Mouse (Mus musculus): ENCODE data around the gene Smarce1. TPM values are rescaled to one million over a fixed set of nuclear protein-coding genes. Genes with fewer than 3 reads are reported as not detected.

The Smarce1 gene
- total RNA-seq, 1 experiment, result 130 TPM

GRCm38 (mm10) chr11:99226298-99226697, 4.5 kb downstream of the Smarce1 start:
- no peaks in the 10 kb centered on the region for H3K9me3 ChIP-seq (ENCODE audit: control insufficient read depth, insufficient read depth, low read depth, low read length)
- no peak for DNase-seq (ENCODE audit: low read depth, low spot score)
- no peak overlapping the region for H3K27ac ChIP-seq (ENCODE audit: insufficient read depth, low read depth, low read length, poor library complexity, severe bottlenecking)
- H3K4me1 ChIP-seq (ENCODE audit: control insufficient read depth in 2 of 2, insufficient read depth in 2 of 2, low read length in 2 of 2, poor library complexity in 1 of 2), result no peaks in the 10 kb centered on the region
- peaks cover 7% of the 10 kb centered on the region for H3K36me3 ChIP-seq (ENCODE audit: control insufficient read depth, insufficient read depth, low read length, poor library complexity, severe bottlenecking)
- no peak overlapping the region for H3K9ac ChIP-seq (ENCODE audit: insufficient read depth, low read depth, low read length, poor library complexity, severe bottlenecking)
- in situ Hi-C loops (cut with MboI; ENCODE audit: low sequenced_read_pairs in 2 of 2, unreplicated experiment in 2 of 2), result no loop called here
- TF ChIP-seq ZNF384 (IDR thresholded peaks at IDR 0.05; ENCODE audit: low read depth, low read length) (no peak), ZC3H11A (IDR thresholded peaks at IDR 0.05; ENCODE audit: borderline replicate concordance, low read depth, low read length) (no peak), HCFC1 (IDR thresholded peaks at IDR 0.05; ENCODE audit: borderline replicate concordance, insufficient read depth, low read length) (no peak), MAFK (IDR thresholded peaks at IDR 0.05; ENCODE audit: insufficient read depth, low read depth, low read length) (no peak), CHD2 (IDR thresholded peaks at IDR 0.05; ENCODE audit: low read depth, low read length) (no peak)
- H3K4me3 ChIP-seq (ENCODE audit: insufficient read depth in 1 of 2, low read depth in 1 of 2, low read length in 2 of 2, poor library complexity in 1 of 2, severe bottlenecking in 1 of 2), result no peak overlapping the region

DNA sequence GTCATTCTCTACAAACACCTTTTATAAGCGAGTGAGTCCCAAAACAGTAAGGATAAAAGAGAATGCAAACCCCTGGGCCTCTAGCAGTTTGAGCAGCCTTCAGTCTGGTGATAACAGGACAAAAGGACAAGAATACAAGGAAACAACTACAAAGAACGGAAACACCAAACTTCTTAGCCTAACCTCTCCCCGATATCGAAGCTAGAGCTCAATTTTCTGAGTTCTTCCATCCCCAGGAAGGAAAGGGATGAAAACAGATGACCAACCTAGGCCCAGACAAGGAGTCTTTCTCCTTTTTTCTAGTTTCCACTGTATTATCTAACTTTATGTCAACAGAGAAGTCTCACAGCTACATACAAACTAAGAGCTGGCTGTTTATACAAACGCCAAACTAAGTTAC, 7.5 kb downstream of the Smarce1 start:
- Histone ChIP-seq H3K4me3 (ENCODE audit: insufficient read depth in 1 of 2, low read depth in 1 of 2, low read length in 2 of 2, poor library complexity in 1 of 2, severe bottlenecking in 1 of 2) (no peak overlapping the region), H3K36me3 (ENCODE audit: control insufficient read depth, insufficient read depth, low read length, poor library complexity, severe bottlenecking) (peaks cover 15% of the 10 kb centered on the region), H3K27ac (ENCODE audit: insufficient read depth, low read depth, low read length, poor library complexity, severe bottlenecking) (no peak overlapping the region), H3K4me1 (ENCODE audit: control insufficient read depth in 2 of 2, insufficient read depth in 2 of 2, low read length in 2 of 2, poor library complexity in 1 of 2) (no peaks in the 10 kb centered on the region), H3K9me3 (ENCODE audit: control insufficient read depth, insufficient read depth, low read depth, low read length) (no peaks in the 10 kb centered on the region), H3K9ac (ENCODE audit: insufficient read depth, low read depth, low read length, poor library complexity, severe bottlenecking) (no peak overlapping the region)
- DNase-seq (ENCODE audit: low read depth, low spot score), result no peak
- TF ChIP-seq MAFK (IDR thresholded peaks at IDR 0.05; ENCODE audit: insufficient read depth, low read depth, low read length), result no peak
- TF ChIP-seq ZNF384 (IDR thresholded peaks at IDR 0.05; ENCODE audit: low read depth, low read length), result no peak
- TF ChIP-seq CHD2 (IDR thresholded peaks at IDR 0.05; ENCODE audit: low read depth, low read length), result no peak
- TF ChIP-seq ZC3H11A (IDR thresholded peaks at IDR 0.05; ENCODE audit: borderline replicate concordance, low read depth, low read length), result no peak
- TF ChIP-seq HCFC1 (IDR thresholded peaks at IDR 0.05; ENCODE audit: borderline replicate concordance, insufficient read depth, low read length), result no peak
- in situ Hi-C loops (cut with MboI; ENCODE audit: low sequenced_read_pairs in 2 of 2, unreplicated experiment in 2 of 2), result no loop called here

GRCm38 (mm10) chr11:99221811-99222210, 9.0 kb downstream of the Smarce1 start:
- Histone ChIP-seq H3K36me3 (ENCODE audit: control insufficient read depth, insufficient read depth, low read length, poor library complexity, severe bottlenecking) (peaks cover 25% of the 10 kb centered on the region), H3K9me3 (ENCODE audit: control insufficient read depth, insufficient read depth, low read depth, low read length) (no peaks in the 10 kb centered on the region), H3K27ac (ENCODE audit: insufficient read depth, low read depth, low read length, poor library complexity, severe bottlenecking) (no peak overlapping the region), H3K4me1 (ENCODE audit: control insufficient read depth in 2 of 2, insufficient read depth in 2 of 2, low read length in 2 of 2, poor library complexity in 1 of 2) (no peaks in the 10 kb centered on the region), H3K4me3 (ENCODE audit: insufficient read depth in 1 of 2, low read depth in 1 of 2, low read length in 2 of 2, poor library complexity in 1 of 2, severe bottlenecking in 1 of 2) (no peak overlapping the region), H3K9ac (ENCODE audit: insufficient read depth, low read depth, low read length, poor library complexity, severe bottlenecking) (no peak overlapping the region)
- TF ChIP-seq ZC3H11A (IDR thresholded peaks at IDR 0.05; ENCODE audit: borderline replicate concordance, low read depth, low read length) (no peak), HCFC1 (IDR thresholded peaks at IDR 0.05; ENCODE audit: borderline replicate concordance, insufficient read depth, low read length) (no peak), CHD2 (IDR thresholded peaks at IDR 0.05; ENCODE audit: low read depth, low read length) (no peak)
- in situ Hi-C loops (cut with MboI; ENCODE audit: low sequenced_read_pairs in 2 of 2, unreplicated experiment in 2 of 2), result no loop called here
- DNase-seq (ENCODE audit: low read depth, low spot score), result no peak

DNA sequence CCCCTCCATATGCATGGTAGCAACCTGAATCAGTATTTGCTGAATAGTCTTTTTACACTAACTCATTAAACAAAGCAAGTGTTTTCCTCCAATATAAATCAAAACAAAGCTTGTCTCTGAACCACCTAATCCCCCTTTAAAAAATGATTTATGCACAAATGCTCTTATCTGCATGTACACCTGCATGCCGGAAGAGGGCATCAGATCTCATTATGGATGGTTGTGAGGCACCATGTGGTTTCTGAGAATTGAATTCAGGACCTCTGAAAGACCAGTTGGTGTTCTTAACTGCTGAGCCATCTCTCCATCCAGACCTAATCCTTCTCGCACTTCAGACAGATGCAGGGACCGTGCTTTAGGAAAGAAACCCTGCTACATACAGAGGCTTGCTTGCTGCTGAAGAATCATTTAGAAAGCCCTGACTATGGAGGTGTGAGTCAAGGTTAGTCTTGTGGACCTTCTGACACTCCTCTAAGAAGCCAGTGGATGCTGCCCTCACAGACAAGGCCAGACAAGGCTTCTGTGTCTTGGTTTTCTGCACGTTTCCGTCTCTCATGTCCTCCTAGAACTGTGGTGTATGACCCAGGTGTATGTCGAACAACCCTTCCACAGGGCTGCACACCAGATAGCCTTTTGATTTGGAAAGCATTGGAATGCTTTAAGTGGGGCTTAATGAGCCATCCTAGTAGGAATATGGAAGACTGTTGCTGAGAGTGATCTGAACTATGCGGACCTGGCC, 13.4 kb downstream of the Smarce1 start:
- Histone ChIP-seq H3K9me3 (ENCODE audit: control insufficient read depth, insufficient read depth, low read depth, low read length) (no peaks in the 10 kb centered on the region), H3K4me1 (ENCODE audit: control insufficient read depth in 2 of 2, insufficient read depth in 2 of 2, low read length in 2 of 2, poor library complexity in 1 of 2) (no peaks in the 10 kb centered on the region), H3K9ac (ENCODE audit: insufficient read depth, low read depth, low read length, poor library complexity, severe bottlenecking) (no peak overlapping the region), H3K4me3 (ENCODE audit: insufficient read depth in 1 of 2, low read depth in 1 of 2, low read length in 2 of 2, poor library complexity in 1 of 2, severe bottlenecking in 1 of 2) (no peak overlapping the region), H3K27ac (ENCODE audit: insufficient read depth, low read depth, low read length, poor library complexity, severe bottlenecking) (no peak overlapping the region), H3K36me3 (ENCODE audit: control insufficient read depth, insufficient read depth, low read length, poor library complexity, severe bottlenecking) (peaks cover 48% of the 10 kb centered on the region)
- in situ Hi-C loops (cut with MboI; ENCODE audit: low sequenced_read_pairs in 2 of 2, unreplicated experiment in 2 of 2), result no loop called here
- TF ChIP-seq CHD2 (IDR thresholded peaks at IDR 0.05; ENCODE audit: low read depth, low read length) (no peak), MAFK (IDR thresholded peaks at IDR 0.05; ENCODE audit: insufficient read depth, low read depth, low read length) (no peak), ZC3H11A (IDR thresholded peaks at IDR 0.05; ENCODE audit: borderline replicate concordance, low read depth, low read length) (no peak), HCFC1 (IDR thresholded peaks at IDR 0.05; ENCODE audit: borderline replicate concordance, insufficient read depth, low read length) (no peak), ZNF384 (IDR thresholded peaks at IDR 0.05; ENCODE audit: low read depth, low read length) (no peak)
- no peak for DNase-seq (ENCODE audit: low read depth, low spot score)

All from ES-E14 (cell line).